Mouse (Mus musculus) liver, embryonic 14.5 days (tissue): ENCODE measurements around the gene Tas2r144. TPM values are rescaled to one million over a fixed set of nuclear protein-coding genes. Genes with fewer than 3 reads are reported as not detected.

Experiments used
- ATAC-seq: fragments of 200-750 bp; cut with Nextera tagmentation; 2 replicates; pipeline ENCODE4 v1.8.0; 2017; ENCODE audit warnings: moderate number of reproducible peaks, mild to moderate bottlenecking, moderate library complexity; ENCODE audit not compliant: insufficient read depth
- DNase-seq, 3 experiments: peaks; one replicate each; pipeline ENCODE4 v3.0.0-alpha.2; 2012 to 2013; ENCODE audit warnings: low read depth in 3 of 3, low spot score in 3 of 3
- H3K27ac ChIP-seq: fragments of 300-500 bp; sonication (generic); 2 replicates; pipeline ENCODE4 v1.5.1; 2014; ENCODE audit warnings: moderate library complexity, mild to moderate bottlenecking, control low read depth, inconsistent platforms
- H3K27me3 ChIP-seq: fragments of 300-500 bp; sonication (generic); 2 replicates; pipeline ENCODE4 v1.6.1; 2014; ENCODE audit warnings: mild to moderate bottlenecking, low read length, moderate library complexity; ENCODE audit not compliant: control insufficient read depth, insufficient read depth
- H3K36me3 ChIP-seq: fragments of 300-500 bp; sonication (generic); replicated peaks from 2 replicates; pipeline ENCODE4 v1.6.1; 2014; ENCODE audit warnings: low read depth; ENCODE audit not compliant: control insufficient read depth, insufficient read depth
- H3K4me1 ChIP-seq, 2 experiments: fragments of 200-500 bp in 1 of 2; fragments of 300-500 bp in 1 of 2; sonication (generic) in 1 of 2; replicated peaks; 2 replicates each; pipeline ENCODE4 v1.6.1; 2012 to 2014; ENCODE audit warnings: antibody characterized with exemption in 1 of 2, inconsistent platforms in 1 of 2, low read length in 1 of 2; ENCODE audit not compliant: control insufficient read depth in 2 of 2, insufficient read depth in 2 of 2
- H3K4me2 ChIP-seq: fragments of 300-500 bp; sonication (generic); 2 replicates; pipeline ENCODE4 v1.6.1; 2014; ENCODE audit warnings: low read depth, mild to moderate bottlenecking, control low read depth, moderate library complexity
- H3K4me3 ChIP-seq, 2 experiments: fragments of 200-500 bp in 1 of 2; fragments of 300-500 bp in 1 of 2; sonication (generic) in 1 of 2; 2 replicates each; pipeline ENCODE4 v1.5.1; 2012 to 2014; ENCODE audit warnings: low read depth in 2 of 2, low read length in 2 of 2, mild to moderate bottlenecking in 2 of 2, control low read depth in 1 of 2, inconsistent platforms in 1 of 2, moderate library complexity in 1 of 2; ENCODE audit not compliant: insufficient read depth in 1 of 2
- H3K9ac ChIP-seq: fragments of 300-500 bp; sonication (generic); replicated peaks from 2 replicates; pipeline ENCODE4 v1.6.1; 2014; ENCODE audit warnings: mild to moderate bottlenecking, control low read depth, moderate library complexity
- H3K9me3 ChIP-seq: fragments of 300-500 bp; sonication (generic); 2 replicates; pipeline ENCODE4 v1.6.1; 2016; ENCODE audit warnings: low read length, mixed read lengths; ENCODE audit not compliant: control insufficient read depth
- CTCF ChIP-seq: IDR thresholded peaks from 2 replicates; pipeline ENCODE4 v1.5.1; 2016; ENCODE audit warnings: antibody characterized with exemption, low read depth, control low read depth
- EP300 ChIP-seq: IDR thresholded peaks from 2 replicates; pipeline ENCODE4 v1.6.1; 2016; ENCODE audit warnings: antibody characterized with exemption, low read depth
- WGBS: fragments of 180-500 bp; shearing (Covaris S2); extraction: QIAGEN DNeasy Blood & Tissue Kit; methylation state at CpG from one replicate; pipeline ENCODE4 v1.1.7; 2014; ENCODE audit not compliant: insufficient replicate concordance; 5-methylcytosine and 5-hydroxymethylcytosine counted together
- polyA plus RNA-seq, 2 experiments: library from polyadenylated mRNA; depleted of rRNA in 1 of 2; stranded (reverse) in 1 of 2; unstranded in 1 of 2; fragments of >200 nt; fragmentation: Nextera tagmentation in 1 of 2; extraction: Ambion mirVana in 1 of 2; gene quantifications; 2 replicates each; pipeline versions ENCODE4 v1.2.1 to v1.2.3; 2012 to 2014

Gene Tas2r144
- polyA plus RNA-seq, 2 experiments: not detected

GRCm38 (mm10) chr6:42237276-42237805, 22.2 kb downstream of the Tas2r144 start:
- DNase-seq (no peak), ATAC-seq (no peak)
- no peaks in the 10 kb centered on the region for H3K4me1 ChIP-seq
- no peak overlapping the region for H3K9ac ChIP-seq
- TF ChIP-seq EP300 (no peak), CTCF (no peak)
- no peaks in the 10 kb centered on the region for H3K27me3 ChIP-seq
- H3K4me2 ChIP-seq: no peak overlapping the region
- no peak overlapping the region for H3K4me3 ChIP-seq
- H3K27ac ChIP-seq: no peak overlapping the region
- no peaks in the 10 kb centered on the region for H3K36me3 ChIP-seq
- 56% methylated on average over 6 of the region's 6 CpGs for WGBS
- no peaks in the 10 kb centered on the region for H3K9me3 ChIP-seq

DNA sequence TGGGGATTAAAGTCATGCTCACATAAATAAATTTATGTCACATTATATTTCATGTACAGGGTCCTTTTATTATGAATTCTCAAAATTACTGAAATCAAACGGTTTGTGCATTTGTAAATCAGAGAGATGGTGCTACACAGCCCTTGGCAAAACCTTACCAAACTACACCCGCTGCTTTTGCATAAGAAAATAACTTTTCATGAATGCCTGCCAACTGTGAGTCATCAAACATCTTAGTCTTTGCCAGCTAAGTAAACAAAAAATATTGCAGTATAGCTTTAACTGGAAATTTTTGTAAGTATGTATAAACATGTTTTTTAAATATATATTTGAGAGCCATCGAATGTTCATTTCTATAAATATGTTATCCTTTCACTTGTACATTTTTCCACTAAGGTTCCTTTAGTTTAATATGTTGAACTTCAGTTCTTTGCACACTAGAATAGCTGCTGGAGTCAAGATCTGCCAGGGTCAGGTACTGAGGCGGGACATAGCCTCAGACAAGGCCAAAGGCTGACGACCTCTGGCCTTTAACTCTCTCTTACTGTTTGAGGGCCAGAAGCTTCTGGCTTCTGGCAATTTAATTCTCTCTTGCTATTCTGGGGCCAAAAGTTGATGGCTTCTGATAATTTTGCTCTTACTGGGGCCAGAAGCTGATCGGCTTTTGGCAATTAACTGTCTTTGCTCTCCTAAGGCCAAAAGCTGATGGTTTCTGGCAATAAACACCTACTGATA, 26.4 kb downstream of the Tas2r144 start:
- H3K27me3 ChIP-seq: no peaks in the 10 kb centered on the region
- H3K4me2 ChIP-seq: no peak overlapping the region
- H3K27ac ChIP-seq: no peak overlapping the region
- no peaks in the 10 kb centered on the region for H3K36me3 ChIP-seq
- H3K9me3 ChIP-seq: no peaks in the 10 kb centered on the region
- 61% methylated on average over 6 of the region's 6 CpGs for WGBS
- no peak overlapping the region for H3K9ac ChIP-seq
- no peak for ATAC-seq
- H3K4me3 ChIP-seq: no peak overlapping the region
- no peak for DNase-seq
- H3K4me1 ChIP-seq: peaks cover 7 to 8% of the 10 kb centered on the region in 2 experiments
- TF ChIP-seq EP300 (no peak), CTCF (no peak)

DNA sequence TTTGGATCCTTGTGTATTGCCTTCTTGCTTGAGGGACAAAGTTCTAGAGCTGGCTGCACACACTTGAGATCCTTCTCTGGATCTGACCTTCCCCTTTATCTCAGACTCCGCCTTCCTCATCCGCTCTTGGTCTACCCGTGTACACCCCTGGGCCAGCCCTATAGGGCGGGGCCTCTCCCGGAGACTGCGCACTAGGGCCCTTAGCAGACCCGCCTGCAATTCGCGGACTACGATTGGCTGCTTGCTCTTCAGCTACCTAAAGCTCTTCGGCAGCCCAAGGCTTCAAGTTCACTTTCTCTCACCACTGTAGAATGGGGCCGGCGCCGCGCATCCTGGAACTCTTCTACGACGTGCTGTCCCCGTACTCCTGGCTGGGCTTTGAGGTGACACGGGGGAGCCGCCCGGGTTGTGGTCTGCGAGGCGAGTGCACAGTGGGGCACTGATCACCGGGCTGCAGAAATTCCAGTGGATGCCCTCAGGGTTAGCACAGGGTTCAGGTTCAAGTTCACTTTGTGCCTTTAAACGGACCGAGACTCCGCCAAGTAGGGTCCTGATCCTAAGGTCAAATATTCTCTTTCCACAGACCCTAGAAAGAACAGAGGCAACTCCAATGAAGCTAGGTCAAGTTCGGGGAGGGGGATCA, 30.7 kb downstream of the Tas2r144 start, which contains the start of gene Gstk1:
TSS of gene Gstk1 (plus strand) at position 225 of the 643 bp plus-strand sequence.
- TF ChIP-seq CTCF (no peak), EP300 (no peak)
- Histone ChIP-seq H3K9me3 (no peaks in the 10 kb centered on the region), H3K27me3 (no peaks in the 10 kb centered on the region), H3K4me1 (peaks cover 12 to 16% of the 10 kb centered on the region in 2 experiments), H3K9ac (peak within 1 kb of the TSS; percentile 53), H3K4me3 (peak within 1 kb of the TSS; percentile 40 to 56), H3K27ac (no peak within 1 kb of the TSS), H3K36me3 (no peaks in the 10 kb centered on the region), H3K4me2 (peak within 1 kb of the TSS; percentile 87)
- ATAC-seq: peak; percentile 100
- 2% methylated on average over 28 of the region's 28 CpGs for WGBS
- peak; percentile 79 to 80 (median 79) for DNase-seq

- Histone ChIP-seq H3K4me2 (no peak overlapping the region), H3K4me3 (no peak overlapping the region), H3K9ac (no peak overlapping the region), H3K4me1 (peaks cover 12 to 16% of the 10 kb centered on the region in 2 experiments), H3K27ac (no peak overlapping the region), H3K9me3 (no peaks in the 10 kb centered on the region), H3K36me3 (no peaks in the 10 kb centered on the region), H3K27me3 (no peaks in the 10 kb centered on the region)
- ATAC-seq (no peak; the same call in 1 of the 2 replicates), DNase-seq (peak in 1 of 3 experiments; percentile 37)
- TF ChIP-seq CTCF (no peak), EP300 (no peak)
- WGBS: 17% methylated on average over 8 of the region's 8 CpGs
Observed at GRCm38 (mm10) chr6:42247173-42247572, 32.0 kb downstream of the Tas2r144 start.

DNA sequence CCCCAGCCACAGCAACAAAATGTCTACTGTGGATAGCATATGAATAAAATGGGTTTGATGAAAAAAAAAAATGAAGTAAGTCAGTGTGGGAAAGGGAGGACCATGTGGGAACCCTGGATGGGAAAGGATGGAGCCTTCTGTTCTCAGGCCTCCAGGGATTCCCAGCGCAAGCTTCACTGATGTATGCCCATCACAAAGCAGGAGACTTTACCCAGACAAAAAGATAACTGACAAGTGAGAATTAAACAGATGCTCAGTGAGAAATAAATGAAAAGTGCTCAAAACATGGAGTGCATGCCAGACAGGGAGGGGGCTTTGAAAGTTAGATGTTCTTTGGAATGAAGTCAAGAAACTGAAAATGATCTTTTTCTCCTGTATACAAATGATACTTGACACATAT, 32.9 kb downstream of the Tas2r144 start:
- DNase-seq (no peak), ATAC-seq (no peak)
- Histone ChIP-seq H3K27ac (no peak overlapping the region), H3K9ac (no peak overlapping the region), H3K27me3 (no peaks in the 10 kb centered on the region), H3K4me1 (peaks cover 12 to 16% of the 10 kb centered on the region in 2 experiments), H3K36me3 (no peaks in the 10 kb centered on the region), H3K4me3 (no peak overlapping the region), H3K4me2 (no peak overlapping the region), H3K9me3 (no peaks in the 10 kb centered on the region)
- 81% methylated on average over 1 of the region's 1 CpGs for WGBS
- TF ChIP-seq EP300: no peak
- TF ChIP-seq CTCF: no peak
